Mouse (Mus musculus): ENCODE data around the gene Syde2. TPM values are rescaled to one million over a fixed set of nuclear protein-coding genes. Genes with fewer than 3 reads are reported as not detected.

The Syde2 gene
- not detected for polyA plus RNA-seq (2017; shearing (Covaris generic))

DNA sequence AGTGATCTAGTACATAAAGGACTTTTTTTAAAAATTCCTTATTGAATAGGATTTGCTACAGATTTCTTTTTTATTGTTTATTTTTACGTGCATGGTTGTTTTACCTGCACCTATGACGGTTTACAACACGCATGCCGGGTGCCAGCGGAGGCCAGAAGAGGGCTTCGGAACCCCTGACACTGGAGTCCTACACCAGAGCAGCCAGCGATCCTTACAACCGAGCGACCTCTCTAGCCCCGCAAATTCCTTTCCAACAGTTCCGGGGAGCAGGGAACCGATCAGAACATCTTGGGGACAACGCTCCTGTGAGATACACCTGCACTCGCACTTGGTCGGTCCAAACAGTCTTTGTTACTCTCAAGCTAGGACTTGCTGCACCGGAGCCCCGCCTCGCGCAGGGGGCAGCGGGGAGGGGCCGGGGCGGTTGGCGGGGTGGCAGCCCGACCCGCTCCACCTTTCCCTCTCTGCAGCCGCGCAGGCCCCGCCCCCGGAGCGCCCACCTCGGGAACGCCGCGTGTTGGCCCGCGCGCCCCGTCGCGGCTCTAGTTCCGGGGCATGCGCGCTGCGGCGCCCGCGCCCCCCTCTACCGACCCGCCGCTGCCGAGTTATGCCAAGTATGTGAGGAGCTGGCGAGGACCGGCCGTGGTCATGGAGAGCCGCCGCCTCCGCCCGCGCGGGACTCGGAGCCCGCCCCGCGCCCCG lies at the start of gene Syde2:
Gene Syde2, plus strand, starts transcription at position 603 of the 702 bp plus-strand sequence.

Other genes starting within 250 kb of the Syde2 start
- gene Ddah1, start 229.2 kb upstream of the Syde2 start, polyA plus RNA-seq (2017; shearing (Covaris generic)) = 0.12 TPM
- gene Bcl10, start 65.1 kb upstream of the Syde2 start, polyA plus RNA-seq (2017; shearing (Covaris generic)) = 108 TPM
- 28.6 TPM for gene 2410004B18Rik, start 49.9 kb upstream of the Syde2 start, polyA plus RNA-seq (2017; shearing (Covaris generic))
- gene Wdr63, start 120.3 kb downstream of the Syde2 start, polyA plus RNA-seq (2017; shearing (Covaris generic)) = not detected
- 13.4 TPM for gene Mcoln3, start 129.6 kb downstream of the Syde2 start, polyA plus RNA-seq (2017; shearing (Covaris generic))
- 1.9 TPM for gene Mcoln2, start 162.0 kb downstream of the Syde2 start, polyA plus RNA-seq (2017; shearing (Covaris generic))
- not detected for gene Lpar3, start 233.1 kb downstream of the Syde2 start, polyA plus RNA-seq (2017; shearing (Covaris generic))